Mouse (Mus musculus) limb, embryonic 14.5 days (tissue): ENCODE data around the gene Proser2. TPM values are rescaled to one million over a fixed set of nuclear protein-coding genes. Genes with fewer than 3 reads are reported as not detected.

Experiments
- ATAC-seq: fragments of 200-750 bp; cut with Nextera tagmentation; 2 replicates; pipeline ENCODE4 v1.8.0; 2017; ENCODE audit warnings: low read depth, moderate number of reproducible peaks, moderate TSS enrichment; ENCODE audit not compliant: low FRiP score
- DNase-seq: peaks from one replicate; pipeline ENCODE4 v3.0.0-alpha.2; 2015; ENCODE audit warnings: low spot score
- H3K27ac ChIP-seq: fragments of 300-500 bp; sonication (generic); replicated peaks from 2 replicates; pipeline ENCODE4 v1.5.1; 2014; ENCODE audit warnings: low read depth, mild to moderate bottlenecking, low read length, moderate library complexity, mixed read lengths
- H3K27me3 ChIP-seq: fragments of 300-500 bp; sonication (generic); 2 replicates; pipeline ENCODE4 v1.6.1; 2014; ENCODE audit warnings: low read length, mixed read lengths; ENCODE audit not compliant: control insufficient read depth, insufficient read depth
- H3K36me3 ChIP-seq: fragments of 300-500 bp; sonication (generic); 2 replicates; pipeline ENCODE4 v1.6.1; 2014; ENCODE audit warnings: mild to moderate bottlenecking, low read length, moderate library complexity, mixed read lengths; ENCODE audit not compliant: control insufficient read depth, insufficient read depth
- H3K4me1 ChIP-seq: fragments of 300-500 bp; sonication (generic); 2 replicates; pipeline ENCODE4 v1.6.1; 2014; ENCODE audit warnings: antibody characterized with exemption, low read length, mixed read lengths; ENCODE audit not compliant: control insufficient read depth, insufficient read depth
- H3K4me2 ChIP-seq: fragments of 300-500 bp; sonication (generic); replicated peaks from 2 replicates; pipeline ENCODE4 v1.6.1; 2014; ENCODE audit warnings: low read depth, mild to moderate bottlenecking, low read length, moderate library complexity; ENCODE audit not compliant: severe bottlenecking
- H3K4me3 ChIP-seq: fragments of 300-500 bp; sonication (generic); replicated peaks from 2 replicates; pipeline ENCODE4 v1.5.1; 2014; ENCODE audit warnings: low read length
- H3K9ac ChIP-seq: fragments of 300-500 bp; sonication (generic); 2 replicates; pipeline ENCODE4 v1.6.1; 2014; ENCODE audit warnings: mild to moderate bottlenecking, low read depth, low read length, moderate library complexity; ENCODE audit not compliant: severe bottlenecking
- H3K9me3 ChIP-seq: fragments of 300-500 bp; sonication (generic); 2 replicates; pipeline ENCODE4 v1.6.1; 2016; ENCODE audit warnings: low read length; ENCODE audit not compliant: control insufficient read depth
- POLR2A ChIP-seq: fragments of 200-500 bp; IDR thresholded peaks from 2 replicates; pipeline ENCODE4 v1.8.0; 2012; ENCODE audit warnings: inconsistent platforms, mild to moderate bottlenecking, moderate library complexity, borderline replicate concordance; ENCODE audit not compliant: insufficient read depth, insufficient read length; ENCODE audit errors: extremely low read depth
- WGBS: fragments of 180-500 bp; shearing (Covaris S2); extraction: QIAGEN DNeasy Blood & Tissue Kit; methylation state at CpG from one replicate; pipeline ENCODE4 v1.1.7; 2014; 5-methylcytosine and 5-hydroxymethylcytosine counted together
- polyA plus RNA-seq, 2 experiments: library from polyadenylated mRNA; depleted of rRNA in 1 of 2; stranded (reverse) in 1 of 2; unstranded in 1 of 2; fragments of >200 nt; fragmentation: Nextera tagmentation in 1 of 2; extraction: Ambion mirVana in 1 of 2; gene quantifications; 2 replicates each; pipeline versions ENCODE4 v1.2.1 to v1.2.3; 2012 to 2014

Proser2 gene
- polyA plus RNA-seq, 2 experiments: 7.6 to 10.5 TPM

DNA sequence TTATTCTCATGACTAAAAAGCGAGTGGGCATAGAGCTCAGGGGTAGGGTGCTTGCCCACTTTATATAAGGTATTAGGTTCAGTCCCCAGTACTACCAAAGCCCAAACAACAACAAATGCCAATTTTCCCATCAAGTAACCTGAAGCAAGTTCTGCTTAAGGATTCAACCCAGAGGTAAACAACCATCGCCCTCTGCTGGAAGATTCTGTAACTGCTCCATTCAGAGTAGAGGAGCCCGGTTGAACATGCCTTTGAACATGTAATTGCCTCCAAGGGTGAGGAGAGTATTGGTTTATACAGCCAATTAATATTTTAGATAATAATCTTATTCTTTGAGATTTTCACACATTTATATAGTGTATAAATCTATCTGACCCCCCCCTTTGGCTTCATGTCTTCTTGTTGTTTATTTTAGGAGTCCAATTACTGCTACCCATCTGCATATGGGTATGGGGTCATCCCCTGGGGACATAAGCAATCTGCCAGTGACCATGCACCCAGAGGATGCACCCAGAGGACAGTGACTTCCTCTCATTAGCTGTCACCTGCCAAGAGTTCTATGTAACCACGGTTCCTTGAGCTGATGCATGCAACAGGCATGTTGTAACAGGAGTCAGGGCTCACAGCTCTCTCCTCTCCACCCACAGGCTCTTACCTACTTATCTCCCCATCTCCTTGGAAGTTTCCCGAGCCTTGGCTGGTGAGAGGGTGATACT lies 38.0 kb upstream of the Proser2 start:
- peak; percentile 88 for DNase-seq
- Histone ChIP-seq H3K27me3 (no peaks in the 10 kb centered on the region), H3K9me3 (no peaks in the 10 kb centered on the region), H3K9ac (no peak overlapping the region), H3K4me1 (0 out of 2 replicates have a peak, but pooled peaks cover 6% of the 10 kb centered on the region), H3K4me2 (no peak overlapping the region), H3K4me3 (no peak overlapping the region), H3K27ac (no peak overlapping the region), H3K36me3 (no peaks in the 10 kb centered on the region)
- ATAC-seq: peak; percentile 70
- no peak for TF ChIP-seq POLR2A
- WGBS: 25% methylated on average over 5 of the region's 5 CpGs

DNA sequence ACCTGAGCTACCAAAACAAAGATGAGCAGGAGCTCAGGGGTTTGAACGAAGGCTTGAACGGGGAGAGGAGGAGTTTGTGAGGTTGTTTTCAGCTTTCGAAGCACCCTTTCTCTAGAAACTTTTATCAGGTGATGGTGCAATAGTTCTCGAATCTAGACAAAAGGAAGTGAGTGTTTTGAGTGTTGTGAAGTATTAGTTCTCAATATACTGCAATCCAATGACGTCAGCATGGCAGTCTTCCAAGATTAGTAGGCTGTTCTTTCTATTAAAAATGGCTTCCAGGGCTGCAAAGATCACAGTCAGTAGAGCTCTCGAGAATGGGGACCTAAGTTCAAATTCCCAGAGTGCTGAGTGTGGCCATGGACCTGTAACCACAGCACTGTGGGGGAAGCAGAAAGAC lies 35.8 kb upstream of the Proser2 start:
- Histone ChIP-seq H3K4me1 (0 out of 2 replicates have a peak, but pooled peaks cover 9% of the 10 kb centered on the region), H3K4me2 (no peak overlapping the region), H3K36me3 (no peaks in the 10 kb centered on the region), H3K27ac (no peak overlapping the region), H3K4me3 (no peak overlapping the region), H3K9ac (no peak overlapping the region), H3K9me3 (no peaks in the 10 kb centered on the region), H3K27me3 (no peaks in the 10 kb centered on the region)
- no peak for TF ChIP-seq POLR2A
- DNase-seq (peak; percentile 69), ATAC-seq (no peak)
- WGBS: 52% methylated on average over 6 of the region's 6 CpGs

DNA sequence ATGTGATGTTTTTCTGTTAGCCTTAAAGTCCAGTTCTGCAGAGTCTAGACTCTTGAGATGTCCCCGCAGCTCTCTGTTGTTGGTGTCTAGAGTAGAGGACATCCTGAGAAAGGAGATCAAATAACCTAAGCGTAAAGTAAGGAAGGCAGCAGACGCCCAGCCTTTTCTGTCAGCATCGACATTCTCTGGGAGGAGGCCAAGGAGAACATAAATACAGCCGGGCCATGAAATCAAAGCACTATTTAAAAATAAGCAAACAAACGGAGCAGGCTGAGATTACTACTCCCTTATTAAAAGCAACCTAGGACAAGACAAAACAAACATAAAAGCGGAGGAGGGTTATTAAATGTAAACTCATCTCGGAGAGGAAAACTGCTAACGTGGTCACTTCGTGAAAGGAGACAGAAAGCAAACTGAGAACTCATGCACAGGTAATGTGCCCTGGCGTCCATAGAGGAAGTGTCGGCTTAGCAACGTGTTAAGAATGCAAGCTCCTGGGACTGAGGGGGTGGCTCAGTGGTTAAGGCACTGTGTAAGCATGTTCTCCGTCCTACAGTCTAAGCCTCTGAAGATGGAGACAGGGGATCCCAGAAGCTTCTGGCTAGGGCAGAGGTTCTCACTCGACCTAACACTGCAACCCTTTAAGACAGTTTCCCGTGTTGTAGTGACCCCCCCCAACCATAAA lies 34.7 kb upstream of the Proser2 start:
- no peak for ATAC-seq
- DNase-seq: peak; percentile 24
- Histone ChIP-seq H3K27ac (no peak overlapping the region), H3K9me3 (no peaks in the 10 kb centered on the region), H3K4me3 (no peak overlapping the region), H3K4me1 (peaks cover 14% of the 10 kb centered on the region; the same call in 1 of the 2 replicates), H3K9ac (no peak overlapping the region), H3K36me3 (no peaks in the 10 kb centered on the region), H3K27me3 (no peaks in the 10 kb centered on the region), H3K4me2 (no peak overlapping the region)
- no peak for TF ChIP-seq POLR2A
- WGBS: 38% methylated on average over 16 of the region's 16 CpGs

DNA sequence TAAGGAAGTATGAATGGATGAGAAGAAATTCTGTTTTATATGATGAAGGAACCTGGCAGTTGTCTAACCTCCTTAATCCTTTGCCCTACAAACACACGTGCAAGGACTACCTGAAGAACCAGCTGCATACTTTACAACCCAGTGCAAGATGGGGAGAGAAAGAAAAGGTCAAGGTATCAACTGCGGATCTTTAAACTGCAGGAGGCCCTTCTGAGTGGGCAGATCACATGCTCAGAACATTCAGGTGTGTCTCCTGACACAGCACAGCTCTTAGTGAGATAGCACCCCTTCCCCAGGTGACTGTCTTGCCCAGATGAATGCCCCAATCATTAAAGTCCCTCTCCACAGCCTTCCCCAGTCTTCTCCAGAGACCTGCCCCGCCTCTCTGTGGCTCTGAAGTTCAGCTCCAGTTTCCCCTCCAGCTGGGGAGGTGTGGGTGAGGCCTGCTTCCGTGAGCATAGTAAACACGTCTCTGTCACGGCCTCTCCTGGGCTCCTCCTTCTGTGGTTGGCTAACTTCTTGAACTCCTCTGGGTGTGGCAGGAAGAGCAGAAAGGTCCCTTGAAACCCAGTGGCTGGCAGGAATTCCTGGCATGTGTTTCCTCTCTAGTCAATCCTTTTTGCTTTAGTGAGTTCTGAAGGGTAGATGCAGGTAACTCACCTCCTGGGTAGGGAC lies 32.5 kb upstream of the Proser2 start:
- ATAC-seq (no peak), DNase-seq (peak; percentile 45)
- Histone ChIP-seq H3K4me2 (no peak overlapping the region), H3K36me3 (no peaks in the 10 kb centered on the region), H3K4me3 (no peak overlapping the region), H3K27ac (no peak overlapping the region), H3K4me1 (peaks cover 14% of the 10 kb centered on the region; the same call in 1 of the 2 replicates), H3K9ac (no peak overlapping the region), H3K9me3 (no peaks in the 10 kb centered on the region), H3K27me3 (no peaks in the 10 kb centered on the region)
- TF ChIP-seq POLR2A: no peak
- 31% methylated on average over 6 of the region's 6 CpGs for WGBS

DNA sequence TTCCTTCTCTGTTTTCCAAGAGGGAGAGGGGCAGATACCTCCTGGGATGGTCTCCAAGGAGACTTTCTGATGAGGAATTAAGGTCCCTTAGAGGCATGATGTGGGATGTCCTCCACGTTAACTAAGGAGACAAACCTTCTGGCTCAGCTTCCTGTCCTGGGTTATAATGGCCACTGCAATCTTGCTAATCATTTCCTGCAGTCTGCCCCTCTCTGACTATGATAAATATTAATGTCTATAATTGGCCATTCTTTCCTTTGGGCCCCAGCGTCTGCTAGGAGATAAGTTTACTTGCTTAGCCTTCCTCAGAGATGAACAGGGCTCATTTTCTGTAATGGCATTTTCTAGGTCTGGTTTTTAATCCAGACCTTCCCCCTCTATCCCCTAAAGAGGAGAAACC lies 29.7 kb upstream of the Proser2 start:
- TF ChIP-seq POLR2A: no peak
- 36% methylated on average over 2 of the region's 2 CpGs for WGBS
- no peak overlapping the region for H3K27ac ChIP-seq
- ATAC-seq: no peak
- no peaks in the 10 kb centered on the region for H3K9me3 ChIP-seq
- H3K4me3 ChIP-seq: no peak overlapping the region
- no peaks in the 10 kb centered on the region for H3K27me3 ChIP-seq
- no peaks in the 10 kb centered on the region for H3K36me3 ChIP-seq
- no peak overlapping the region for H3K9ac ChIP-seq
- DNase-seq: no peak
- H3K4me2 ChIP-seq: no peak overlapping the region
- H3K4me1 ChIP-seq: peaks cover 7% of the 10 kb centered on the region; the same call in 1 of the 2 replicates
